Mouse (Mus musculus) E14TG2a.4 (cell line): ENCODE measurements around the gene Wdr18.

Experiments used
- CTCF ChIP-seq: conservative IDR thresholded peaks from 2 replicates; pipeline ENCODE4 v1.5.1; 2014; ENCODE audit warnings: low read length
- NANOG ChIP-seq: IDR thresholded peaks from 2 replicates; pipeline ENCODE4 v1.6.1; 2014; ENCODE audit warnings: borderline replicate concordance, low read length, mixed read lengths
- POU5F1 ChIP-seq: IDR thresholded peaks from 2 replicates; pipeline ENCODE4 v1.6.1; 2014; ENCODE audit warnings: low read length, borderline replicate concordance

GRCm38 (mm10) chr10:80011740-80012139 is 51.8 kb downstream of the Wdr18 start:
- no peak for TF ChIP-seq CTCF
- TF ChIP-seq NANOG: no peak
- TF ChIP-seq POU5F1: no peak
